Mouse (Mus musculus): ENCODE data around the gene Islr2. TPM values are rescaled to one million over a fixed set of nuclear protein-coding genes. Genes with fewer than 3 reads are reported as not detected.

Islr2 gene
- polyA plus RNA-seq, 1 experiment from 2014 or later: 6.6 TPM

GRCm38 (mm10) chr9:58150733-58151361 lies 53.3 kb downstream of the Islr2 start:
- 74% methylated on average over 4 of the region's 4 CpGs for WGBS
- H3K9me3 ChIP-seq: no peaks in the 10 kb centered on the region
- no peak for DNase-seq (ENCODE audit: low spot score)
- no peak overlapping the region for H3K27ac ChIP-seq
- no peaks in the 10 kb centered on the region for H3K27me3 ChIP-seq (ENCODE audit: insufficient read depth, poor library complexity, severe bottlenecking)
- H3K4me3 ChIP-seq: no peak overlapping the region
- peaks cover 16% of the 10 kb centered on the region; the same call in 1 of the 2 replicates for H3K36me3 ChIP-seq
- peaks cover 23% of the 10 kb centered on the region for H3K4me1 ChIP-seq (replicated peaks)

GRCm38 (mm10) chr9:58148806-58149205 lies 55.3 kb downstream of the Islr2 start:
- no peaks in the 10 kb centered on the region for H3K9me3 ChIP-seq
- no peak overlapping the region for H3K4me3 ChIP-seq
- no peaks in the 10 kb centered on the region for H3K27me3 ChIP-seq (ENCODE audit: insufficient read depth, poor library complexity, severe bottlenecking)
- H3K4me1 ChIP-seq (replicated peaks): peaks cover 37% of the 10 kb centered on the region
- 76% methylated on average over 2 of the region's 2 CpGs for WGBS
- H3K36me3 ChIP-seq: peaks cover 16% of the 10 kb centered on the region; the same call in 1 of the 2 replicates
- no peak overlapping the region for H3K27ac ChIP-seq
- DNase-seq (ENCODE audit: low spot score): no peak

Other genes starting within 250 kb of the Islr2 start
- gene Cyp11a1, start 197.9 kb downstream of the Islr2 start, polyA plus RNA-seq (2016; fragmentation: Nextera tagmentation; extraction: Ambion mirVana): not detected in 2 replicates
- gene Stra6, start 140.5 kb downstream of the Islr2 start, polyA plus RNA-seq (2016; fragmentation: Nextera tagmentation; extraction: Ambion mirVana): 11.2 and 15.8 TPM in 2 replicates
- 0.90 and 0.99 TPM in 2 replicates for gene Ccdc33, start 85.5 kb downstream of the Islr2 start, polyA plus RNA-seq (2016; fragmentation: Nextera tagmentation; extraction: Ambion mirVana)
- gene Islr, start within 50 bp of the Islr2 start, polyA plus RNA-seq (2016; fragmentation: Nextera tagmentation; extraction: Ambion mirVana): 9.9 and 14.0 TPM in 2 replicates
- gene Pml, start 45.5 kb upstream of the Islr2 start, polyA plus RNA-seq (2016; fragmentation: Nextera tagmentation; extraction: Ambion mirVana): 9.5 and 13.5 TPM in 2 replicates
- gene Stoml1, start 48.8 kb upstream of the Islr2 start, polyA plus RNA-seq (2016; fragmentation: Nextera tagmentation; extraction: Ambion mirVana): 27.7 and 39.8 TPM in 2 replicates
- 9.9 and 14.5 TPM in 2 replicates for gene Loxl1, start 108.9 kb upstream of the Islr2 start, polyA plus RNA-seq (2016; fragmentation: Nextera tagmentation; extraction: Ambion mirVana)
- gene Tbc1d21, start 166.1 kb upstream of the Islr2 start, polyA plus RNA-seq (2016; fragmentation: Nextera tagmentation; extraction: Ambion mirVana): not detected in 2 replicates